Mouse (Mus musculus): ENCODE results near the gene Flot1. TPM values are rescaled to one million over a fixed set of nuclear protein-coding genes. Genes with fewer than 3 reads are reported as not detected.
A peak's percentile ranks its signal among the peaks of the same experiment; 100 is the strongest.

The Flot1 gene
- total and polyA plus RNA-seq, 3 experiments, result 38.1 to 64.1 TPM; not detected in 1

GRCm38 (mm10) chr17:35836178-35836965 lies 13.3 kb downstream of the Flot1 start:
- Histone ChIP-seq H3K36me3 (ENCODE audit: control insufficient read depth in 1 of 2, insufficient read depth in 2 of 2, low read length in 2 of 2) (peaks cover 11 to 47% of the 10 kb centered on the region in 2 experiments), H3K9ac (ENCODE audit: control insufficient read depth, low read depth, low read length, poor library complexity, severe bottlenecking) (peak overlapping the region; percentile 99), H3K4me3 (ENCODE audit: control insufficient read depth in 1 of 2, insufficient read depth in 1 of 2, low read depth in 2 of 2, low read length in 2 of 2) (peak overlapping the region; percentile 39 to 99), H3K79me2 (ENCODE audit: control insufficient read depth, insufficient read depth, low read length, poor library complexity) (peaks cover 37% of the 10 kb centered on the region), H3K9me3 (replicated peaks; ENCODE audit: insufficient read depth, low read length) (no peaks in the 10 kb centered on the region), H3K4me1 (ENCODE audit: control insufficient read depth in 1 of 2, insufficient read depth in 2 of 2, low read length in 2 of 2) (peaks cover 0 to 49% of the 10 kb centered on the region in 2 experiments), H3K27me3 (ENCODE audit: control insufficient read depth in 1 of 2, insufficient read depth in 2 of 2, low read length in 2 of 2) (no peaks in the 10 kb centered on the region), H3K27ac (ENCODE audit: control insufficient read depth, low read depth, low read length) (peak overlapping the region; percentile 82)
- peak; percentile 90 for DNase-seq (ENCODE audit: low read depth, low spot score)
- peak in 2 of 3 experiments; percentile 28 to 91; a peak in 4 of 6 replicates for TF ChIP-seq CTCF (IDR thresholded peaks at IDR 0.05 in 2 of 3, conservative IDR thresholded peaks at IDR 0.05 in 1 of 3; ENCODE audit: control insufficient read depth in 1 of 3, insufficient read depth in 1 of 3, low read depth in 2 of 3, low read length in 3 of 3, poor library complexity in 1 of 3, severe bottlenecking in 1 of 3)
- TF ChIP-seq E2F4 (IDR thresholded peaks at IDR 0.05; ENCODE audit: borderline replicate concordance, low read depth, low read length), result no peak
- no peak for TF ChIP-seq MAFK (IDR thresholded peaks at IDR 0.05; ENCODE audit: borderline replicate concordance, low read depth, low read length)
- no peak for TF ChIP-seq MYC (IDR thresholded peaks at IDR 0.05; ENCODE audit: low read depth, low read length)
- TF ChIP-seq HCFC1 (IDR thresholded peaks at IDR 0.05; ENCODE audit: low read depth, low read length), result no peak
- peak; percentile 2 to 21; a peak in 1 of 4 replicates for TF ChIP-seq POLR2A (IDR thresholded peaks at IDR 0.05; ENCODE audit: control insufficient read depth in 1 of 2, insufficient read depth in 1 of 2, low read depth in 1 of 2, low read length in 2 of 2, poor library complexity in 1 of 2)
- TF ChIP-seq USF1 (IDR thresholded peaks at IDR 0.05; ENCODE audit: low read depth, low read length), result no peak
- TF ChIP-seq POLR2AphosphoS5 (IDR thresholded peaks at IDR 0.05; ENCODE audit: borderline replicate concordance, low read depth, low read length), result 0 out of 2 replicates have a peak, but pooled peaks have one; percentile 79
- TF ChIP-seq MEF2A (IDR thresholded peaks at IDR 0.05; ENCODE audit: extremely low read depth, insufficient replicate concordance, low read depth, low read length, poor library complexity, severe bottlenecking), result no peak
- TF ChIP-seq UBTF (IDR thresholded peaks at IDR 0.05; ENCODE audit: borderline replicate concordance, insufficient read depth, low read depth, low read length), result no peak
- TF ChIP-seq ZC3H11A (IDR thresholded peaks at IDR 0.05; ENCODE audit: low read depth, low read length), result no peak
- TF ChIP-seq EP300 (IDR thresholded peaks at IDR 0.05; ENCODE audit: low read depth in 1 of 2, low read length in 2 of 2), result no peak
- TF ChIP-seq CHD2 (IDR thresholded peaks at IDR 0.05; ENCODE audit: low read length), result no peak
- no peak for TF ChIP-seq GATA1 (IDR thresholded peaks at IDR 0.05; ENCODE audit: low read depth, low read length)
- TF ChIP-seq TCF12 (IDR thresholded peaks at IDR 0.05; ENCODE audit: low read depth, low read length), result no peak
- no peak for TF ChIP-seq ZNF384 (IDR thresholded peaks at IDR 0.05; ENCODE audit: low read depth, low read length)
- TF ChIP-seq SIN3A (IDR thresholded peaks at IDR 0.05; ENCODE audit: low read length), result no peak
- TF ChIP-seq ZMIZ1 (IDR thresholded peaks at IDR 0.05; ENCODE audit: low read depth, low read length), result no peak

GRCm38 (mm10) chr17:35836991-35837422 lies 14.0 kb downstream of the Flot1 start:
- H3K36me3 ChIP-seq (ENCODE audit: control insufficient read depth in 1 of 2, insufficient read depth in 2 of 2, low read length in 2 of 2), result peaks cover 11 to 47% of the 10 kb centered on the region in 2 experiments
- no peaks in the 10 kb centered on the region for H3K27me3 ChIP-seq (ENCODE audit: control insufficient read depth in 1 of 2, insufficient read depth in 2 of 2, low read length in 2 of 2)
- peak; percentile 95 for DNase-seq (ENCODE audit: low read depth, low spot score)
- H3K4me3 ChIP-seq (ENCODE audit: control insufficient read depth in 1 of 2, insufficient read depth in 1 of 2, low read depth in 2 of 2, low read length in 2 of 2), result peak overlapping the region; percentile 84 to 99
- H3K27ac ChIP-seq (ENCODE audit: control insufficient read depth, low read depth, low read length), result peak overlapping the region; percentile 97
- peaks cover 0 to 51% of the 10 kb centered on the region in 2 experiments for H3K4me1 ChIP-seq (ENCODE audit: control insufficient read depth in 1 of 2, insufficient read depth in 2 of 2, low read length in 2 of 2)
- peak overlapping the region; percentile 99 for H3K9ac ChIP-seq (ENCODE audit: control insufficient read depth, low read depth, low read length, poor library complexity, severe bottlenecking)
- H3K9me3 ChIP-seq (replicated peaks; ENCODE audit: insufficient read depth, low read length), result no peaks in the 10 kb centered on the region
- peaks cover 42% of the 10 kb centered on the region for H3K79me2 ChIP-seq (ENCODE audit: control insufficient read depth, insufficient read depth, low read length, poor library complexity)
- TF ChIP-seq UBTF (IDR thresholded peaks at IDR 0.05; ENCODE audit: borderline replicate concordance, insufficient read depth, low read depth, low read length) (no peak), USF1 (IDR thresholded peaks at IDR 0.05; ENCODE audit: low read depth, low read length) (no peak), GABPA (IDR thresholded peaks at IDR 0.05; ENCODE audit: low read depth, low read length) (no peak), ZNF384 (IDR thresholded peaks at IDR 0.05; ENCODE audit: low read depth, low read length) (no peak), MYC (IDR thresholded peaks at IDR 0.05; ENCODE audit: low read depth, low read length) (no peak), ZMIZ1 (IDR thresholded peaks at IDR 0.05; ENCODE audit: low read depth, low read length) (no peak), CTCF (IDR thresholded peaks at IDR 0.05 in 2 of 3, conservative IDR thresholded peaks at IDR 0.05 in 1 of 3; ENCODE audit: control insufficient read depth in 1 of 3, insufficient read depth in 1 of 3, low read depth in 2 of 3, low read length in 3 of 3, poor library complexity in 1 of 3, severe bottlenecking in 1 of 3) (0 out of 6 replicates have a peak, but pooled peaks of 1 of the 3 experiments have one; percentile 2), KAT2A (conservative IDR thresholded peaks at IDR 0.05; ENCODE audit: low read depth, low read length) (no peak), SMC3 (IDR thresholded peaks at IDR 0.05; ENCODE audit: low read depth, low read length) (no peak), TAL1 (IDR thresholded peaks at IDR 0.05; ENCODE audit: low read length) (no peak), TBP (IDR thresholded peaks at IDR 0.05; ENCODE audit: low read depth, low read length) (peak; percentile 69; the same call in 1 of the 2 replicates), MXI1 (IDR thresholded peaks at IDR 0.05; ENCODE audit: low read depth, low read length) (no peak), MAX (IDR thresholded peaks at IDR 0.05; ENCODE audit: low read length) (no peak), CHD2 (IDR thresholded peaks at IDR 0.05; ENCODE audit: low read length) (no peak), POLR2AphosphoS2 (IDR thresholded peaks at IDR 0.05; ENCODE audit: low read length) (no peak), EP300 (IDR thresholded peaks at IDR 0.05; ENCODE audit: low read depth in 1 of 2, low read length in 2 of 2) (no peak), ETS1 (IDR thresholded peaks at IDR 0.05; ENCODE audit: low read depth, low read length) (no peak), JUND (IDR thresholded peaks at IDR 0.05; ENCODE audit: low read depth, low read length) (no peak)
